22 mouse cellular contexts compared by ENCODE assay signal in the genomic region with DNA sequence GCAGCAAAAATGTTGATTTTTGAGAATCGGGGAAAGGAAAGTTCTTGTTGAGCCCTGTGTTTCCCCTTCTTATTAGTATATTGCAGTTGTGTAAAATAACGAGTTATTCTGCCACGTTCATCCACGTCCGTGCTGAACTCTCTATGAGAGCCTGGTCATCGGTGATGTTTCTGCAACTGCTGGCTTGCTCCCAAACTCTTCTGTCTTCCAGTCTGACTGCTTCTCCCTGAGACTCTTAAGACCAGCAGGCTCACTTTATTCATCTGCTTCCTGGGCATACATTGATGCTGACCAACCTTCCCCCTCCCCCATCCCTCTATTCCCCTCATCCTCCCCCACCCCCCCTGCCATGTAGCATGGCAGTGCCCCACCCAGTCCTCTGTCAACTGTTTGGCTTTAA.
A peak's percentile ranks its signal among the peaks of the same experiment; 100 is the strongest.
DNase-seq lines count a peak whose midpoint lies in the region; ATAC-seq and TF ChIP-seq lines count a peak whose summit lies in the region.
"Had no signal": no experiment of that assay in that cellular context is flagged by ENCODE, and none has a peak within 500 bp of the region (broad histone marks: within the 10 kb centered on the region; RNA-seq: fewer than 3 reads in every experiment).

No protein-coding gene starts in this region.

- no peak overlapping the region for H3K4me2 ChIP-seq in lung, embryonic 14.5 days
- H3K4me2 ChIP-seq: embryonic facial prominence, embryonic 12.5 days; forebrain, embryonic 13.5 days; forebrain, embryonic 15.5 days had no signal

- H3K4me3 ChIP-seq in lung, embryonic 14.5 days (ENCODE audit: low read depth, low read length), result no peak overlapping the region
- H3K4me3 ChIP-seq: embryonic facial prominence, embryonic 10.5 days; embryonic facial prominence, embryonic 12.5 days; forebrain, embryonic 13.5 days; forebrain, embryonic 15.5 days had no signal

- H3K4me1 ChIP-seq in lung, embryonic 14.5 days (ENCODE audit: insufficient read depth), result 0 out of 2 replicates have a peak, but pooled peaks cover 6% of the 10 kb centered on the region
- H3K4me1 ChIP-seq: forebrain, embryonic 15.5 days had no signal

- H3K9me3 ChIP-seq in lung, embryonic 14.5 days (ENCODE audit: low read depth, low read length), result no peaks in the 10 kb centered on the region
- H3K9me3 ChIP-seq: embryonic facial prominence, embryonic 10.5 days; embryonic facial prominence, embryonic 12.5 days; forebrain, embryonic 13.5 days; forebrain, embryonic 15.5 days; G1E had no signal

- no peaks in the 10 kb centered on the region for H3K36me3 ChIP-seq in lung, embryonic 14.5 days (ENCODE audit: insufficient read depth)
- H3K36me3 ChIP-seq: embryonic facial prominence, embryonic 10.5 days; embryonic facial prominence, embryonic 12.5 days; forebrain, embryonic 15.5 days; G1E had no signal

- no peak overlapping the region for H3K9ac ChIP-seq in lung, embryonic 14.5 days
- H3K9ac ChIP-seq: embryonic facial prominence, embryonic 12.5 days; forebrain, embryonic 13.5 days; forebrain, embryonic 15.5 days; forebrain, postnatal 0 days had no signal

- H3K27me3 ChIP-seq in lung, embryonic 14.5 days (ENCODE audit: insufficient read depth, low read length), result no peaks in the 10 kb centered on the region
- H3K27me3 ChIP-seq: CH12.LX; embryonic facial prominence, embryonic 12.5 days; forebrain, embryonic 13.5 days; forebrain, embryonic 15.5 days had no signal

- DNase-seq in adrenal gland, adult 2 months, result peak; percentile 38
- DNase-seq in adrenal gland, adult 18-20 months (ENCODE audit: low spot score in 2 of 2), result no peak
- peak; percentile 34 to 38 for DNase-seq in adrenal gland, postnatal 36 days
- DNase-seq in adrenal gland, postnatal 4 days (ENCODE audit: low spot score in 2 of 2), result no peak
- DNase-seq in lung, embryonic 14.5 days, result peak; percentile 42
- DNase-seq in lung, postnatal 10 days, result no peak
- peak; percentile 49 for DNase-seq in NIH3T3 (ENCODE audit: low read depth)
- DNase-seq in thymus, postnatal 36 days, result no peak
- DNase-seq: adrenal gland, adult 8-10 months; B cell, adult 2 months; cerebellum, adult 11-12 months; cerebellum, adult 2 months; cerebellum, adult 9-10 months; cerebellum, postnatal 25 days; forebrain, postnatal 0 days had no signal

- WGBS in lung, embryonic 14.5 days, result 63% methylated on average over 6 of the region's 6 CpGs

- no peak overlapping the region for H3K27ac ChIP-seq in lung, embryonic 14.5 days (ENCODE audit: low read depth)
- H3K27ac ChIP-seq: embryonic facial prominence, embryonic 10.5 days; forebrain, embryonic 13.5 days; forebrain, embryonic 15.5 days had no signal

- no peak for ATAC-seq in lung, embryonic 14.5 days (ENCODE audit: insufficient read depth)
- ATAC-seq: CD4-positive, CD25-positive, alpha-beta regulatory T cell, adult 4 months; forebrain, embryonic 13.5 days; forebrain, embryonic 15.5 days; forebrain, postnatal 0 days had no signal

- no peak for TF ChIP-seq CTCF in lung, embryonic 14.5 days (IDR thresholded peaks at IDR 0.05; ENCODE audit: low read depth)

Comparison
In these comparisons a context has a peak if more than half of its experiments do, and no peak if none do; other contexts are left out.
1. DNase-seq: peak in adrenal gland, adult 2 months (single experiment), adrenal gland, postnatal 36 days (2 of 2), lung, embryonic 14.5 days (single experiment) and NIH3T3 (single experiment); none in adrenal gland, adult 18-20 months (0 of 2), adrenal gland, postnatal 4 days (0 of 2), lung, postnatal 10 days (single experiment) and thymus, postnatal 36 days (0 of 2).